Mouse (Mus musculus) ES-Bruce4 (cell line): ENCODE measurements around the gene Lhpp. TPM values are rescaled to one million over a fixed set of nuclear protein-coding genes. Genes with fewer than 3 reads are reported as not detected.

Experiments
- H3K27ac ChIP-seq: 2 replicates; pipeline ENCODE4 v1.5.1; 2012; ENCODE audit warnings: low read length, inconsistent platforms; ENCODE audit not compliant: insufficient read depth
- H3K27me3 ChIP-seq: 2 replicates; pipeline ENCODE4 v1.6.1; 2012; ENCODE audit warnings: mild to moderate bottlenecking, low read length, inconsistent platforms; ENCODE audit not compliant: control insufficient read depth, poor library complexity, insufficient read depth, severe bottlenecking
- H3K36me3 ChIP-seq: 2 replicates; pipeline ENCODE4 v1.6.1; 2012; ENCODE audit warnings: inconsistent platforms, mild to moderate bottlenecking, low read length, moderate library complexity; ENCODE audit not compliant: control insufficient read depth, poor library complexity, insufficient read depth, severe bottlenecking
- H3K4me1 ChIP-seq: one replicate; pipeline ENCODE4 v1.8.1; 2011; ENCODE audit warnings: low read length; ENCODE audit not compliant: control insufficient read depth, insufficient read depth
- H3K4me3 ChIP-seq: 2 replicates; pipeline ENCODE4 v1.5.1; 2011; ENCODE audit warnings: low read depth, mild to moderate bottlenecking, low read length
- H3K9ac ChIP-seq: 2 replicates; pipeline ENCODE4 v1.6.1; 2012; ENCODE audit warnings: low read depth, mild to moderate bottlenecking, inconsistent platforms; ENCODE audit not compliant: poor library complexity, severe bottlenecking
- H3K9me3 ChIP-seq: replicated peaks from 2 replicates; pipeline ENCODE4 v1.6.1; 2012; ENCODE audit warnings: mild to moderate bottlenecking, low read length, inconsistent platforms; ENCODE audit not compliant: control insufficient read depth, poor library complexity, insufficient read depth, severe bottlenecking
- CTCF ChIP-seq: IDR thresholded peaks from one replicate; pipeline ENCODE4 v1.8.1; 2011; ENCODE audit warnings: low read depth, low read length
- EP300 ChIP-seq: IDR thresholded peaks from 2 replicates; pipeline ENCODE4 v1.6.1; 2011; ENCODE audit warnings: low read depth, low read length; ENCODE audit not compliant: insufficient read depth
- POLR2A ChIP-seq: IDR thresholded peaks from one replicate; pipeline ENCODE4 v1.8.1; 2011; ENCODE audit warnings: low read length; ENCODE audit not compliant: insufficient read depth
- polyA plus RNA-seq: library from polyadenylated mRNA; stranded (reverse); fragments of >200 nt; gene quantifications from 2 replicates; pipeline ENCODE4 v1.2.4, GENCODE M21; 2011; ENCODE audit warnings: low read depth; ENCODE audit not compliant: missing spikeins, insufficient read depth, insufficient read length

The Lhpp gene
- polyA plus RNA-seq, 1 experiment: 5.6 TPM

- Histone ChIP-seq H3K4me1 (no peaks in the 10 kb centered on the region), H3K4me3 (no peak overlapping the region), H3K9me3 (no peaks in the 10 kb centered on the region), H3K27me3 (no peaks in the 10 kb centered on the region), H3K9ac (no peak overlapping the region), H3K27ac (no peak overlapping the region), H3K36me3 (no peaks in the 10 kb centered on the region)
- no peak for TF ChIP-seq CTCF
- no peak for TF ChIP-seq POLR2A
- TF ChIP-seq EP300: no peak
Observed at GRCm38 (mm10) chr7:132715259-132715658, 104.8 kb downstream of the Lhpp start.

- no peaks in the 10 kb centered on the region for H3K9me3 ChIP-seq
- H3K27ac ChIP-seq: no peak overlapping the region
- H3K27me3 ChIP-seq: no peaks in the 10 kb centered on the region
- TF ChIP-seq CTCF (no peak), EP300 (no peak), POLR2A (no peak)
- no peak overlapping the region for H3K9ac ChIP-seq
- H3K4me1 ChIP-seq: peaks cover 3% of the 10 kb centered on the region
- H3K4me3 ChIP-seq: no peak overlapping the region
- no peaks in the 10 kb centered on the region for H3K36me3 ChIP-seq
Observed at GRCm38 (mm10) chr7:132719570-132719969, 109.1 kb downstream of the Lhpp start.

- Histone ChIP-seq H3K27me3 (no peaks in the 10 kb centered on the region), H3K9me3 (no peaks in the 10 kb centered on the region), H3K9ac (no peak overlapping the region), H3K4me1 (peaks cover 3% of the 10 kb centered on the region), H3K27ac (no peak overlapping the region), H3K36me3 (no peaks in the 10 kb centered on the region), H3K4me3 (no peak overlapping the region)
- no peak for TF ChIP-seq POLR2A
- TF ChIP-seq CTCF: no peak
- no peak for TF ChIP-seq EP300
Observed at GRCm38 (mm10) chr7:132720562-132720961, 110.1 kb downstream of the Lhpp start.

GRCm38 (mm10) chr7:132722401-132723370, 112.2 kb downstream of the Lhpp start:
- TF ChIP-seq CTCF: no peak
- TF ChIP-seq EP300: no peak
- TF ChIP-seq POLR2A: no peak
- H3K4me1 ChIP-seq: peaks cover 3% of the 10 kb centered on the region
- H3K27ac ChIP-seq: no peak overlapping the region
- H3K36me3 ChIP-seq: no peaks in the 10 kb centered on the region
- H3K9me3 ChIP-seq: no peaks in the 10 kb centered on the region
- H3K4me3 ChIP-seq: no peak overlapping the region
- H3K27me3 ChIP-seq: no peaks in the 10 kb centered on the region
- no peak overlapping the region for H3K9ac ChIP-seq

- Histone ChIP-seq H3K4me1 (peaks cover 3% of the 10 kb centered on the region), H3K36me3 (no peaks in the 10 kb centered on the region), H3K9me3 (no peaks in the 10 kb centered on the region), H3K9ac (no peak overlapping the region), H3K27ac (no peak overlapping the region), H3K4me3 (no peak overlapping the region), H3K27me3 (no peaks in the 10 kb centered on the region)
- TF ChIP-seq POLR2A (no peak), EP300 (no peak), CTCF (no peak)
Observed at GRCm38 (mm10) chr7:132723906-132724305, 113.5 kb downstream of the Lhpp start.

- H3K4me3 ChIP-seq: no peak overlapping the region
- no peak for TF ChIP-seq EP300
- no peak for TF ChIP-seq CTCF
- TF ChIP-seq POLR2A: no peak
- no peaks in the 10 kb centered on the region for H3K36me3 ChIP-seq
- no peaks in the 10 kb centered on the region for H3K9me3 ChIP-seq
- H3K4me1 ChIP-seq: peaks cover 3% of the 10 kb centered on the region
- H3K27ac ChIP-seq: no peak overlapping the region
- no peaks in the 10 kb centered on the region for H3K27me3 ChIP-seq
- no peak overlapping the region for H3K9ac ChIP-seq
Observed at GRCm38 (mm10) chr7:132724501-132725062, 114.1 kb downstream of the Lhpp start.
